Mouse (Mus musculus): ENCODE measurements around the gene Stpg1. TPM values are rescaled to one million over a fixed set of nuclear protein-coding genes. Genes with fewer than 3 reads are reported as not detected.

The Stpg1 gene
- total and polyA plus RNA-seq, 3 experiments = 0.44 TPM; not detected in 2

- H3K27me3 ChIP-seq (ENCODE audit: insufficient read depth, low read length) = peaks cover 37% of the 10 kb centered on the region
- no peak overlapping the region for H3K4me3 ChIP-seq (ENCODE audit: low read depth, low read length)
- ATAC-seq (ENCODE audit: extremely low read depth, insufficient number of reproducible peaks, low FRiP score, poor library complexity, severe bottlenecking) (no peak), DNase-seq (ENCODE audit: low spot score) (no peak)
- TF ChIP-seq CTCF (IDR thresholded peaks at IDR 0.05; ENCODE audit: low read depth, low read length) (no peak), POLR2AphosphoS5 (IDR thresholded peaks at IDR 0.05; ENCODE audit: insufficient replicate concordance, low read depth, low read length) (no peak)
- no peaks in the 10 kb centered on the region for H3K36me3 ChIP-seq (replicated peaks)
- H3K4me1 ChIP-seq (ENCODE audit: insufficient read depth, low read depth, low read length) = peaks cover 10% of the 10 kb centered on the region
- H3K9me3 ChIP-seq (replicated peaks) = no peaks in the 10 kb centered on the region
These were observed 53.5 kb downstream of the Stpg1 start for GRCm38 (mm10) chr4:135548108-135548507.

- peaks cover 40% of the 10 kb centered on the region for H3K27me3 ChIP-seq (ENCODE audit: insufficient read depth, low read length)
- TF ChIP-seq POLR2AphosphoS5 (IDR thresholded peaks at IDR 0.05; ENCODE audit: insufficient replicate concordance, low read depth, low read length) = no peak
- no peak for TF ChIP-seq CTCF (IDR thresholded peaks at IDR 0.05; ENCODE audit: low read depth, low read length)
- no peak for TF ChIP-seq GATA1 (IDR thresholded peaks at IDR 0.05; ENCODE audit: borderline replicate concordance, low read length)
- TF ChIP-seq TAL1 (conservative IDR thresholded peaks at IDR 0.05; ENCODE audit: low read depth, low read length) = no peak
- TF ChIP-seq GATA2 (IDR thresholded peaks at IDR 0.05; ENCODE audit: borderline replicate concordance, low read depth, low read length) = no peak
- peaks cover 10% of the 10 kb centered on the region for H3K4me1 ChIP-seq (ENCODE audit: insufficient read depth, low read depth, low read length)
- H3K36me3 ChIP-seq (replicated peaks) = no peaks in the 10 kb centered on the region
- H3K4me3 ChIP-seq (ENCODE audit: low read depth, low read length) = no peak overlapping the region
- ATAC-seq (ENCODE audit: extremely low read depth, insufficient number of reproducible peaks, low FRiP score, poor library complexity, severe bottlenecking) (no peak), DNase-seq (ENCODE audit: low spot score) (no peak)
- no peaks in the 10 kb centered on the region for H3K9me3 ChIP-seq (replicated peaks)
These were observed 54.0 kb downstream of the Stpg1 start for GRCm38 (mm10) chr4:135548521-135549077.

- no peak for DNase-seq (ENCODE audit: low spot score)
- H3K4me1 ChIP-seq (ENCODE audit: insufficient read depth, low read depth, low read length) = peaks cover 8% of the 10 kb centered on the region
- H3K9me3 ChIP-seq (replicated peaks) = no peaks in the 10 kb centered on the region
- no peaks in the 10 kb centered on the region for H3K36me3 ChIP-seq (replicated peaks)
- no peak overlapping the region for H3K4me3 ChIP-seq (ENCODE audit: low read depth, low read length)
- H3K27me3 ChIP-seq (ENCODE audit: insufficient read depth, low read length) = peaks cover 39% of the 10 kb centered on the region
- TF ChIP-seq GATA1 (IDR thresholded peaks at IDR 0.05; ENCODE audit: borderline replicate concordance, low read length) = no peak
- no peak for TF ChIP-seq POLR2AphosphoS5 (IDR thresholded peaks at IDR 0.05; ENCODE audit: insufficient replicate concordance, low read depth, low read length)
- TF ChIP-seq GATA2 (IDR thresholded peaks at IDR 0.05; ENCODE audit: borderline replicate concordance, low read depth, low read length) = no peak
- TF ChIP-seq TAL1 (conservative IDR thresholded peaks at IDR 0.05; ENCODE audit: low read depth, low read length) = no peak
- no peak for TF ChIP-seq CTCF (IDR thresholded peaks at IDR 0.05; ENCODE audit: low read depth, low read length)
- no peak for ATAC-seq (ENCODE audit: extremely low read depth, insufficient number of reproducible peaks, low FRiP score, poor library complexity, severe bottlenecking)
These were observed 54.7 kb downstream of the Stpg1 start for GRCm38 (mm10) chr4:135549323-135549722.

- DNase-seq (ENCODE audit: low spot score) = no peak
- no peak overlapping the region for H3K4me3 ChIP-seq (ENCODE audit: low read depth, low read length)
- no peak for TF ChIP-seq TAL1 (conservative IDR thresholded peaks at IDR 0.05; ENCODE audit: low read depth, low read length)
- no peak for TF ChIP-seq CTCF (IDR thresholded peaks at IDR 0.05; ENCODE audit: low read depth, low read length)
- no peaks in the 10 kb centered on the region for H3K9me3 ChIP-seq (replicated peaks)
- no peak for ATAC-seq (ENCODE audit: extremely low read depth, insufficient number of reproducible peaks, low FRiP score, poor library complexity, severe bottlenecking)
- H3K4me1 ChIP-seq (ENCODE audit: insufficient read depth, low read depth, low read length) = no peaks in the 10 kb centered on the region; the same call in 1 of the 2 replicates
- H3K27me3 ChIP-seq (ENCODE audit: insufficient read depth, low read length) = peaks cover 43% of the 10 kb centered on the region
- H3K36me3 ChIP-seq (replicated peaks) = no peaks in the 10 kb centered on the region
These were observed 69.2 kb downstream of the Stpg1 start for GRCm38 (mm10) chr4:135563794-135564193.

- ATAC-seq (ENCODE audit: extremely low read depth, insufficient number of reproducible peaks, low FRiP score, poor library complexity, severe bottlenecking) (no peak), DNase-seq (ENCODE audit: low spot score) (no peak)
- H3K27me3 ChIP-seq (ENCODE audit: insufficient read depth, low read length) = peaks cover 50% of the 10 kb centered on the region
- H3K36me3 ChIP-seq (replicated peaks) = no peaks in the 10 kb centered on the region
- no peaks in the 10 kb centered on the region for H3K9me3 ChIP-seq (replicated peaks)
- peaks cover 11% of the 10 kb centered on the region for H3K4me1 ChIP-seq (ENCODE audit: insufficient read depth, low read depth, low read length)
- no peak overlapping the region for H3K4me3 ChIP-seq (ENCODE audit: low read depth, low read length)
- TF ChIP-seq GATA2 (IDR thresholded peaks at IDR 0.05; ENCODE audit: borderline replicate concordance, low read depth, low read length) (no peak), CTCF (IDR thresholded peaks at IDR 0.05; ENCODE audit: low read depth, low read length) (no peak), TAL1 (conservative IDR thresholded peaks at IDR 0.05; ENCODE audit: low read depth, low read length) (no peak), GATA1 (IDR thresholded peaks at IDR 0.05; ENCODE audit: borderline replicate concordance, low read length) (no peak), POLR2AphosphoS5 (IDR thresholded peaks at IDR 0.05; ENCODE audit: insufficient replicate concordance, low read depth, low read length) (no peak)
These were observed 70.8 kb downstream of the Stpg1 start for GRCm38 (mm10) chr4:135565400-135565799.

DNA sequence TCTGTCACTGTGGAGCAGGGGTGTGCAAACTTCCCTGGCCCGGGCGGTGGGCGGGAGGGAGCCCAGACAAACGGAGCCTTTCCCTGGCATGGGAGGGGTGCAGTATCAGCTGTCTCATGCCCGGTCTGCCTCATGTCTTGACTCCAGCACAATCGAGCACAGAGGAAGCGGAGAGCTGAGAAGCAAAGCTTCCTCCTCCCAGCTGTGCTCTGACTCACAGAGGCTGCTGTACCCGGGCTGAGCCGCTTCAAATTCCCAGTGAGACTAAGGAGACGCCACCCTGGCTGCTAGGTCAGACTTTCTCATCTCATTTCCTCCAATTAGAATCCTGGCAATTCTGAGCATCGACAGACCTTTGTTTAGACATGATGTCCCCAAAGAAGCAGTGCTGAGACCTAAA is 72.5 kb downstream of the Stpg1 start:
- no peaks in the 10 kb centered on the region for H3K9me3 ChIP-seq (replicated peaks)
- no peak for ATAC-seq (ENCODE audit: extremely low read depth, insufficient number of reproducible peaks, low FRiP score, poor library complexity, severe bottlenecking)
- peaks cover 17% of the 10 kb centered on the region for H3K4me1 ChIP-seq (ENCODE audit: insufficient read depth, low read depth, low read length)
- no peak overlapping the region for H3K4me3 ChIP-seq (ENCODE audit: low read depth, low read length)
- peaks cover 56% of the 10 kb centered on the region for H3K27me3 ChIP-seq (ENCODE audit: insufficient read depth, low read length)
- H3K36me3 ChIP-seq (replicated peaks) = no peaks in the 10 kb centered on the region
- no peak for DNase-seq (ENCODE audit: low spot score)
- no peak for TF ChIP-seq GATA2 (IDR thresholded peaks at IDR 0.05; ENCODE audit: borderline replicate concordance, low read depth, low read length)
- TF ChIP-seq TAL1 (conservative IDR thresholded peaks at IDR 0.05; ENCODE audit: low read depth, low read length) = no peak
- TF ChIP-seq POLR2AphosphoS5 (IDR thresholded peaks at IDR 0.05; ENCODE audit: insufficient replicate concordance, low read depth, low read length) = no peak
- TF ChIP-seq CTCF (IDR thresholded peaks at IDR 0.05; ENCODE audit: low read depth, low read length) = no peak
- TF ChIP-seq GATA1 (IDR thresholded peaks at IDR 0.05; ENCODE audit: borderline replicate concordance, low read length) = no peak

DNA sequence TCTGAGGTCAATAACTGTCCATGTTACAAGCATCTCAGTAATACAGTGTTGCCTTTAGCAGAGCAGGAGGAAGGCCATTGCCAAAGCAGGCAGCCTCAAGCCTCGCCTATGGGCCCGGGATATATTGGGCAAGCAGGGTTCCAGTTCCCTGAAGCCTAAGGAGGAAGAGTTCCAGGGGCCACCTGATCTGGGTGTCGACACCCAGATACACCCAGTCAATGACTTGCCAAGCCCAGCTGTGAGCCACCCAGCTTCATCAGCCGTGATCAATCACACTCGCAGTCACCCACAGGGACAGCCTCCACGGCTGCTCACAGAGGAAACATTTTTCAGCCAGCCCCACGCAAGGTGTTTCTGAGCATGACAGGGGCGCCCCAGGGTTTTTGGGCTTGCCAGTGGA is 72.9 kb downstream of the Stpg1 start:
- peaks cover 17% of the 10 kb centered on the region for H3K4me1 ChIP-seq (ENCODE audit: insufficient read depth, low read depth, low read length)
- TF ChIP-seq POLR2AphosphoS5 (IDR thresholded peaks at IDR 0.05; ENCODE audit: insufficient replicate concordance, low read depth, low read length) (no peak), TAL1 (conservative IDR thresholded peaks at IDR 0.05; ENCODE audit: low read depth, low read length) (no peak), CTCF (IDR thresholded peaks at IDR 0.05; ENCODE audit: low read depth, low read length) (no peak), GATA1 (IDR thresholded peaks at IDR 0.05; ENCODE audit: borderline replicate concordance, low read length) (no peak), GATA2 (IDR thresholded peaks at IDR 0.05; ENCODE audit: borderline replicate concordance, low read depth, low read length) (no peak)
- H3K9me3 ChIP-seq (replicated peaks) = no peaks in the 10 kb centered on the region
- ATAC-seq (ENCODE audit: extremely low read depth, insufficient number of reproducible peaks, low FRiP score, poor library complexity, severe bottlenecking) = no peak
- H3K36me3 ChIP-seq (replicated peaks) = no peaks in the 10 kb centered on the region
- H3K27me3 ChIP-seq (ENCODE audit: insufficient read depth, low read length) = peaks cover 56% of the 10 kb centered on the region
- DNase-seq (ENCODE audit: low spot score) = no peak
- no peak overlapping the region for H3K4me3 ChIP-seq (ENCODE audit: low read depth, low read length)

Data from G1E (cell line).